Mouse (Mus musculus) left cerebral cortex, postnatal 4 days (tissue): ENCODE measurements around the gene Pde1c. TPM values are rescaled to one million over a fixed set of nuclear protein-coding genes. Genes with fewer than 3 reads are reported as not detected.
A peak's percentile ranks its signal among the peaks of the same experiment; 100 is the strongest.

Experiments
- DNase-seq: peaks from one replicate; pipeline ENCODE4 v3.0.0-alpha.2; 2022
- intact Hi-C: fragments of 180-260 bp; cut with DNase I; formaldehyde crosslinking; loops from one replicate; pipeline ENCODE4 v1.15.1; 2025
- total RNA-seq, 2 experiments: library from RNA; stranded (reverse); gene quantifications; 2 replicates each; pipeline ENCODE4 v1.2.3; 2021

Gene Pde1c
- total RNA-seq, 2 experiments from 2014 or later, result 7.6 to 8.4 TPM

GRCm38 (mm10) chr6:56158217-56158616 is 410.7 kb downstream of the Pde1c start:
- intact Hi-C loops, result no loop called here
- DNase-seq, result no peak

- intact Hi-C loops, result no loop called here
Measured at GRCm38 (mm10) chr6:56156836-56157235, 412.1 kb downstream of the Pde1c start.

DNA sequence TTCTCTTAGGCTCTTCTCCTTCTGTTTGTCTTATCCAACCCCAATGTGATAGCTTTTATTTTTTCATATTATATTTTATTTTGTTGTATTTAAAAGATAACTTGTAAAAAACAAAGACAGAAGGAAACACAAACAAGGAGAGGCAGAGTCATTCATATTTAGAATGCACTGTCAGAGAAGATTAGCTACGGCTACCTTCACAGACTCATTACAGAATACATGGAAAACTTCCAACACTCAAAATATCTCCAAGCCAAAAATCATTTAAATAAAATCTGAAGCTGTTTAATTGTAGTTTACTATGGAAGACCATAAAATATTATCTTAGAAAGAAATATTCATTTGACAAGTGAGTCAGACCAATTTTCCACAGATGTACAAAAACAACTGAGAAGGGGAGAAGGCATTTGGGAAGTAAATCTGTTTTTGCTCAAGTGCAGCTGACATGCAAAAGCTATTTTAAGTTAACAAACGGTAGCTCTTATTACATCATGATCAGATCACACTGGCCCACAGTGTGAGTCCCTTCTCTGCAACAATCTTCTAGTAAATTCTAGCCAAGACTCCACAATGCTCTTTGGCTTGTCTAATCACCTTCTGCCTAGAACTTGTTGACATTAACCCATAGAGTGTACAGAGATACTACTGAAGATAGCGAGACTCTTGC is 438.3 kb downstream of the Pde1c start:
- intact Hi-C loops, result no loop called here
- DNase-seq, result no peak

More at GRCm38 (mm10) chr6:56156836-56157235, 412.1 kb downstream of the Pde1c start:
- DNase-seq, result no peak

- no peak for DNase-seq
- intact Hi-C loops, result no loop called here
Measured at GRCm38 (mm10) chr6:56099520-56100101, 469.3 kb downstream of the Pde1c start.

GRCm38 (mm10) chr6:56098427-56098826 is 470.5 kb downstream of the Pde1c start:
- intact Hi-C loops, result no loop called here
- DNase-seq, result peak; percentile 2

- DNase-seq, result no peak
- intact Hi-C loops, result no loop called here
Measured at GRCm38 (mm10) chr6:56076378-56076805, 492.5 kb downstream of the Pde1c start.

DNA sequence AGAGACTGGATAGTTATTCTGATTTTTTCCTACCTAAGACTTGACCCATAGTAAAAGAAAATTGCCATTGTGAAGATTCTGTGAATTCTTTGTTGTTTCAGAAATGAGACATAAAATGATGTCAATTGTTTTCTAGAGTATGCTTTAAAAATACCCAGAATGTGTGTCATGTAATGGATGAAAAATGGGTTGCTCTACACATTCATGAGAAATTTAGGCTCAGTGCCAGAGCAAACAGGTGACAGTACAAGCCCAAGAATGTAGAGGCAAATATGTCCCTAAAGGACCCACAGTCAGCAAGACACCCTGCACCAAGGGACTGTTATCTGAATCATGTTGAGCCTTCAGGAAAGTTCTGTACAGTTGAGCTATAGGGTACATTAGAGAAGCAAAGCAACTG is 500.4 kb downstream of the Pde1c start:
- intact Hi-C loops, result loop anchor here (10.0 kb wide), 1 partner anchor 616 kb away; no protein-coding TSS in a partner anchor
- DNase-seq, result no peak

- peak; percentile 39 for DNase-seq
- intact Hi-C loops, result loop anchor here (1.0 to 10.0 kb wide), 3 partner anchors 410 to 618 kb away; no protein-coding TSS in a partner anchor
Measured at GRCm38 (mm10) chr6:56066632-56067282, 502.1 kb downstream of the Pde1c start.

- no peak for DNase-seq
- intact Hi-C loops, result loop anchor here (10.0 kb wide), 1 partner anchor 621 kb away; no protein-coding TSS in a partner anchor
Measured at GRCm38 (mm10) chr6:56063736-56064135, 505.2 kb downstream of the Pde1c start.

DNA sequence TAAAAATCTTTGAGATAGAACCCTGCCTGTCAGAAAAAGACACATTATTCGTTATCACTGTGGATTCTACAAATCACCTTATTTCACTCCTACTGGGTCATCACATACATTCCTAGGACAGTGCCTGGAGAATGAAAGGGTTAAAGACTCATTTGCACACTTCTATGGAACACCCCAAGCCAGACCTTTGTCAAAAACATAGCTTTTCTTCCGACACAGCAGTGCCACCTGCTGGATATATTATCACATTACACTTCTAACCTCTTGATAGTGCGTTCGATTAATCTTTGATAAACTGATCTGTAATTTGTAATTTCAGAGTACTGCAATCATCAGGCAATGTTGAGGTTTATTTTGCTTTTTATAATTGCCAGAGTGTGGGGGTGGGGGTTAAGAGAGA is 519.8 kb downstream of the Pde1c start:
- DNase-seq, result no peak
- intact Hi-C loops, result loop anchor here (5.0 kb wide), 2 partner anchors 77 to 532 kb away; no protein-coding TSS in a partner anchor

DNA sequence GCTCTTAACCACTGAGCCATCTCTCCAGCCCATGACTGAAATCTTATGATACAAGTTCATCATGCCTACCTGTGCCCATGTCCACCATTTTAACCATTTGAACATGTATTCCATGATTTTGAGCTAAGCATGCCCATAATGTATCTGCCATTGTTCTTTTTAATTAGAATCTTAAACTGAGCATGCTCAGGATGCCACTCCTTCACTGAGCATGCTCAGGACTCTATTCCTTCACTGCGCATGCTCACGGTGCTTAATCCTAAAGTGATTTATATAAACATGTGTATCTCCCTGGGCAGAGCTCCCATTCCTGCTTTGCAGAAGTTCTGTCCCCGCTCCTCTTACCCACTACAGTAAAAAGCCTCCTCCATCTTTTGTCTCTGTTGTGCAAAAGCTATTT is 520.3 kb downstream of the Pde1c start:
- no peak for DNase-seq

DNA sequence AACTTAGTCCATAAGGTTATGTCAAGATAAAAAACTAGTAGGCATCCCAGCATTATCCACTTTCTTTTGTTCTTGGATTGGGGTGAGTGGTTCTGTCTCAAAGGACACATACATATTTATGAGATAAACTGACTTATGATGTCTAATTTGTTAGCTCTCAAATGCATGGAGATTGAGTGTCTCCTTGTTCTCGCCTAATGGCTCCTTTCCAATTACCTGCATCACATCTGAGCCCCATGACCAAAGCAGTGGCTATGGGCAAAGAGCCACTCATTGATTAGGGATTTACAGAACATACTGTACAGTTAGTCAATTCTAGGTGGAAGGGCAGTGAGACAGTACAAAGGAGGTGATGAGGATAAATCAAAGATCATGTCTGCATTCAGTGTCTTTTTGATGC is 524.2 kb downstream of the Pde1c start:
- no peak for DNase-seq
- intact Hi-C loops, result loop anchor here (5.0 kb wide), 3 partner anchors 72 to 527 kb away; no protein-coding TSS in a partner anchor

More for the DNA sequence above, 520.3 kb downstream of the Pde1c start:
- intact Hi-C loops, result loop anchor here (5.0 kb wide), 2 partner anchors 76 to 531 kb away; no protein-coding TSS in a partner anchor

DNA sequence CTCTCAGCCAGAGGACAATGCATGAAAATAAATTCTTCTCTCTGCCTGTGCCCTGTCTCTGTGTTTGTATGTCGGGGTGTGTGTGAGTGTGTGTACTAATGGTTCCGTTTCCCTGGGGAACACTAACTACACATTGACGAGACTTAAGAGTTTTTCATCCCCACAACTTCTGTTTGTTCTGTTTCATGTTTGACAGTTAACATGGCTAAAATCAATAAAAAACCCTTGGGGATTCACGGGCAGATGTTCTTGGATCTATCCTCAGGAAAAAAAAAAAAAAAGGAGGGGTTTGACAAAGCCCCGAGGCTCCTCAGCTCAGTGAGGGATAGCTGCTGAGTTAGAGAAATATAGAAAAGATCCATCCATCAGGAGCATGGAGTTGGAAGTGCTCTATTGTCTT is 524.6 kb downstream of the Pde1c start:
- no peak for DNase-seq
- intact Hi-C loops, result loop anchor here (5.0 kb wide), 1 partner anchor 512 kb away; no protein-coding TSS in a partner anchor

DNA sequence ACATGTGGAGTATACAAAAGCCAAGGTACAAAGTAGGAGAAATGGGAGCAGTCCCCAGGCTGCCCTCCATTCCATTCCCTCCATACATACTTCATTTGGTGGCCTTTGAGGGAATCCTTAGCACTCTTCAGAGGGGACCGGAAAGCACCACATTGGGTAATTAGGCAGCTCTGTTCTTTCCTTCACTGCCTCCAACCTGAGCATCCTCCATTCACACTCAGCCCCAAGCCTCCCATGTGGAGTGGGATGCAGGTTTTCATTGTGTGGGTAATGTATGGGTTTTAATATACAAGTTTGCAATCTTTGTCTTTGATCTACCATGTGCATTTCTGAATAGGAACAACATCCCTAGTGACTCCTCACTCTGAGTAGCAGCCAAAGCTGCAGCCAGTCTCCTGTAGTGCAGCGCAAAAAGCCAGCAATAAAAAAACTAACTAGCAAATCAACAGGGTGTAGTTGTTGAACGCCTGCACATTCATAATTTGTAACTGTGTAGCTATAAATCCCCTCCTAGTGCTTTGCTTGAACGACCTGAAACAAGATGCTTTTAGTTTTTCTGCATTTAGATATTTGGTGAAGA is 529.3 kb downstream of the Pde1c start:
- intact Hi-C loops, result loop anchor here (5.0 kb wide), 1 partner anchor 507 kb away; no protein-coding TSS in a partner anchor
- DNase-seq, result no peak

DNA sequence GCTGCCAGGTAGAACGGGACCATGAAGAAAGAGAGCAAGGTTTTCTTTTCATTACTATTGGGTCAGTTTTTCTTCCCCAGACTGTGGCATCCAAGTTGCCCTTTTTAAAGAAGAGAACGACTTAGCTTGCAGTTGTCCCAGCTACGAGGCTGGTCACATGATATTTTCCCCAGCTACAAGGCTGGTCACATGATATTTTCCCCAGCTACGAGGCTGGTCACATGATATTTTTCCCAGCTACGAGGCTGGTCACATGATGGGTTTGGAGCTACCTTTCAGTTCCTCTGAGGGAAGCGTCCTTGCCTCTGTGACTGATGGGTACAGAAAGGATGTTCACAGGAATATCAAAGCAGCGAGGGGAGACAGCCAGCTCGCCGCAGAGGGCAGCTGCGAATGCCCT is 533.8 kb downstream of the Pde1c start:
- DNase-seq, result no peak
- intact Hi-C loops, result no loop called here

DNA sequence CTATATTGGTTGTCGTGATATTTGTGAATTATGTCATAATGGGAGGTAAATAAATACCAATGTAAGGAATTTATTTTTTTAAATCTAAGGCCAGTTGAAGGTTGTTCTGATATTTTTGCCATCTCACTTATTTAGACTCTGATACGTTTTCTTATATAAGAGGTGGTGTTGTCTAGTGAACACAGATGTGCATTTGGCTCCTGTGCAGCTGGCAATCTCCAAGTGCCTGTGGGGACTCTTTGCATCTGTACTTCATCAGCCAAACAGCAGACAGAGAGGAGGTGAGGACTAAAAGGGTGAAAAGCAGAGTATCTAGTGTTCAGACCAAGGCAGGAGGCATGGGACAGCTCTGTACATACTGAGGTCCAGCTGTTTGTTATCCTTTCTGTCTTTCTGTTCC is 536.7 kb downstream of the Pde1c start:
- intact Hi-C loops, result no loop called here
- no peak for DNase-seq

DNA sequence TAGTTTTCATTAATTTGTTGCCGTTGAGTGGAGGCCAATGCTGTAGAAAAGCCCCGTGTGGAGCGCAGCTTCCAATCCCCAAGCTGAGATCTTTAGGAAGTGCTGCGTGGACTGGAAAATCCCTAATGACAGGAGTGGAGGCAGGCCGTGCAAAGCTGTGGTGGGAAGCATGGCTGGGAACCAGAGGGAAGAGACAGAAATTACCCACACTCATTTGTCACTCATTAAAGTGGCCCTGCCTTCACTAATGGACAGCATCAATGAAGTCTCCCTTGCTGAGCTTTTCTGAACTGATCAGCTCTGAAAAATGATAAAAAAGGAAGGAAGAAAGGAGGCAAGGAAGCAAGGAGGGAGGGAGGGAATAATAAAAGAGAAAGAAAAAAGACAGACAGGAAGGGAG is 538.9 kb downstream of the Pde1c start:
- DNase-seq, result no peak
- intact Hi-C loops, result no loop called here

GRCm38 (mm10) chr6:56027966-56028365 is 540.9 kb downstream of the Pde1c start:
- intact Hi-C loops, result no loop called here
- DNase-seq, result peak; percentile 14

- DNase-seq, result peak; percentile 30
- intact Hi-C loops, result no loop called here
Measured at GRCm38 (mm10) chr6:56027318-56027717, 541.6 kb downstream of the Pde1c start.

DNA sequence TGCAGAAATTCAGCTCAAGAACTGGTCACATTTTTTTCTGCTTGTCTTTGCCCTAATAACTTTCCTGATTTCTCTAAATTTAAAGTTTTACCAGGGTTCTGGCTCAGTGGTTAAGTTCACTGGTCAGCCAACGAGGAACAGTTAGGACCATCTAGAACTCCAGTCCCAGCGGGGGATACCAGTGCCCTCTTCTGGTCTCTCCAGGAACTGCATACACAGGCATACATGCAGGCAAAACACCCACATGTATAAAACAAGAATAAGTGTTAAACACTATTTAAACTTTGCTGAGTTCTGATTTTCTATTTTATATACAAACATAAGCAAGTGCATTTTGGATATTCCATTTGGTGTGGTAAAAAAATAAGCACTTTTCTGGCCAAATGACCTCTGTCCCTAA is 543.4 kb downstream of the Pde1c start:
- peak; percentile 32 for DNase-seq
- intact Hi-C loops, result no loop called here
